Mouse (Mus musculus) urinary bladder, adult 18-20 months (tissue): ENCODE data around the gene Ccdc24.

ENCODE experiments used
- DNase-seq, 2 experiments: peaks; one replicate each; pipeline ENCODE4 v3.0.0; 2022; ENCODE audit warnings: low spot score in 2 of 2, mixed read lengths in 2 of 2

Ccdc24 gene

GRCm38 (mm10) chr4:117891738-117892161, 19.4 kb upstream of the Ccdc24 start, which contains the start of gene Dph2:
Gene Dph2, minus strand, starts transcription at chr4:117892032.
- DNase-seq: peak; percentile 64 to 65

GRCm38 (mm10) chr4:117890750-117891149, 18.4 kb upstream of the Ccdc24 start:
- DNase-seq: no peak

GRCm38 (mm10) chr4:117890031-117890430, 17.7 kb upstream of the Ccdc24 start:
- DNase-seq: no peak

GRCm38 (mm10) chr4:117889471-117889870, 17.1 kb upstream of the Ccdc24 start:
- DNase-seq: no peak

GRCm38 (mm10) chr4:117887920-117888319, 15.6 kb upstream of the Ccdc24 start:
- DNase-seq: no peak

GRCm38 (mm10) chr4:117887133-117887532, 14.8 kb upstream of the Ccdc24 start, which contains the start of gene Atp6v0b:
Gene Atp6v0b, minus strand, starts transcription at chr4:117887333.
- peak; percentile 92 to 95 for DNase-seq

GRCm38 (mm10) chr4:117886644-117887043, 14.3 kb upstream of the Ccdc24 start:
- no peak for DNase-seq

GRCm38 (mm10) chr4:117885994-117886393, 13.6 kb upstream of the Ccdc24 start:
- DNase-seq: no peak

- DNase-seq: no peak
Observed at GRCm38 (mm10) chr4:117885093-117885492, 12.7 kb upstream of the Ccdc24 start.

- no peak for DNase-seq
Observed at GRCm38 (mm10) chr4:117884146-117884545, 11.8 kb upstream of the Ccdc24 start.

GRCm38 (mm10) chr4:117882701-117883691, 10.6 kb upstream of the Ccdc24 start, which contains the start of gene B4galt2:
Gene B4galt2, minus strand, starts transcription at chr4:117883487.
- no peak for DNase-seq

- no peak for DNase-seq
Observed at GRCm38 (mm10) chr4:117878703-117879102, 6.3 kb upstream of the Ccdc24 start.

GRCm38 (mm10) chr4:117878301-117878700, 5.9 kb upstream of the Ccdc24 start:
- no peak for DNase-seq

GRCm38 (mm10) chr4:117873615-117874014, 1.3 kb upstream of the Ccdc24 start:
- DNase-seq: no peak

- DNase-seq: no peak
Observed at GRCm38 (mm10) chr4:117871787-117872186, 570 bp downstream of the Ccdc24 start.

GRCm38 (mm10) chr4:117870437-117870836, 1.9 kb downstream of the Ccdc24 start:
- DNase-seq: no peak

GRCm38 (mm10) chr4:117869317-117869716, 3.0 kb downstream of the Ccdc24 start:
- no peak for DNase-seq

GRCm38 (mm10) chr4:117867823-117868222, 4.5 kb downstream of the Ccdc24 start:
- peak in 1 of 2 experiments; percentile 28 for DNase-seq

- DNase-seq: no peak
Observed at GRCm38 (mm10) chr4:117867000-117867399, 5.4 kb downstream of the Ccdc24 start.

GRCm38 (mm10) chr4:117866083-117866482, 6.3 kb downstream of the Ccdc24 start:
- peak in 1 of 2 experiments; percentile 46 for DNase-seq

- no peak for DNase-seq
Observed at GRCm38 (mm10) chr4:117862823-117863222, 9.5 kb downstream of the Ccdc24 start.

GRCm38 (mm10) chr4:117860570-117860969, 11.8 kb downstream of the Ccdc24 start:
- DNase-seq: no peak

- DNase-seq: peak; percentile 43 to 59
Observed at GRCm38 (mm10) chr4:117858794-117859193, 13.6 kb downstream of the Ccdc24 start.
